Mouse (Mus musculus): Measurements from ENCODE around the gene Gm10803.
"Not testable (repeated sequence)": the region's sequence is repeated elsewhere in the genome, so short reads cannot be mapped to it uniquely, and the experiment has no call there.

Gene Gm10803

GRCm38 (mm10) chr2:93560268-93560667 is at the start of gene Gm10803:
Gm10803 (plus strand) TSS chr2:93560568.
- in situ Hi-C loops (cut with MboI; ENCODE audit: low pct_unique_long_range_greater_than_20kb in 1 of 2, low sequenced_read_pairs in 2 of 2, unreplicated experiment in 1 of 2): not testable (repeated sequence)

- in situ Hi-C loops (cut with MboI; ENCODE audit: low pct_unique_long_range_greater_than_20kb in 1 of 2, low sequenced_read_pairs in 2 of 2, unreplicated experiment in 1 of 2): no loop called here
Observed at GRCm38 (mm10) chr2:93510839-93511238, 49.5 kb upstream of the Gm10803 start.

GRCm38 (mm10) chr2:93512130-93512529 is 48.2 kb upstream of the Gm10803 start:
- in situ Hi-C loops (cut with MboI; ENCODE audit: low pct_unique_long_range_greater_than_20kb in 1 of 2, low sequenced_read_pairs in 2 of 2, unreplicated experiment in 1 of 2): no loop called here

DNA sequence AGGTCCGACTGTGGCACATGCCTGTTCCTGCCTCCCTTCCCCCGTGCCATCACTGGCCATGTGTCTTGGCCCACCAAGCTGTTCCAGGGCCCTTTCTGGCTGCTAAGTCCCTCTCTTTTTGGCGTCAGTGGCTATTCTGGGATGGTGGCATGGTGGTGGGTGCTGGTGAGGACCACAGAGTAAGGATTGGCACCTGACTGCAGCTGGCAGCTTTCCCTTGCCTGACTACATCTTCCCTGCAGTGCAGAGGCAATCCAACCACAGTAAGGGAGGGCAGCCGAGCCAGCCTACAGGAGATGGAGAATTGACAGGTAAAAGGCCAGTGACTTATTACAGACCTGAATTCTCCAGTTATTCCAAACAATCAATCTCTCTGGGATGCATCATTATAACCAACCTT is 45.1 kb upstream of the Gm10803 start:
- in situ Hi-C loops (cut with MboI; ENCODE audit: low pct_unique_long_range_greater_than_20kb in 1 of 2, low sequenced_read_pairs in 2 of 2, unreplicated experiment in 1 of 2): no loop called here

DNA sequence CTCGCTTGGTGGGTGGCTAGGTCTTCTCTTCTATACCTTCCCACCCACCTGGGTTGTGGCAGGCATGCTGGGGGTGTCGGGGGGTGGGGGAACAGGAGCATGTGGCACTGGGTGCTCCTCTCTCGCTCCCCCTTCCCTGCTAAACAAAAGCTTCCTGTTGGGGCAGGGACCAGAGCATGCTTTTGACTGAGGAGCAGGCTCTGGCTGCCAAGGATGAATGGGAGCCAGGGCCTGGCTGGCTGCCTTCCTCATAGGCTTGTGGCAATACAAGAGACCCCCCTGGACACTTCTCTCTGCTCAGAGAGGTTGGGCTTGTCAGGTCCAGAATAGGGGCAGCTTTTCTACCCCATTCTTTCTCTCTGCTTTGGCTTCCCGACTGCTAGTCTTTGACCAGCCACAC is 39.3 kb upstream of the Gm10803 start:
- in situ Hi-C loops (cut with MboI; ENCODE audit: low pct_unique_long_range_greater_than_20kb in 1 of 2, low sequenced_read_pairs in 2 of 2, unreplicated experiment in 1 of 2): no loop called here

DNA sequence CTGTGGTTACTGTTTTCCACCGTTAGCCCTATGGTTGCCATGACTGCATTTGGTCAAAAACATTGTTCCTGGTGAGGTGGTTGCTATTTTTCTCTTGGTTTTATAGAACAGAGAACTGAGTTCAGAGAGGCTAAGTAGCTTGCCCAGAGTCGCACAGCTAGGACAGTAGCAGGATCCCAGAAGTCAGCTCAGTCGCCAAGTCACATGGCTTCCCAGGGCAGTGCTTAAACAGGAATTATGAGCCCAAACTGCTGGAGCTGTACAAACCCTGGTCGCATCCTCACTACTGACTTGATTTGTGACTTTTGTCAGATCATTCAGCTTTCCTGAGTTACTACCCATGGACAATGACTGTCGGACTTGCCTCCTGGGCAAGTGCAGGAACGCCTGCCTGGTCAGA is 38.8 kb upstream of the Gm10803 start:
- in situ Hi-C loops (cut with MboI; ENCODE audit: low pct_unique_long_range_greater_than_20kb in 1 of 2, low sequenced_read_pairs in 2 of 2, unreplicated experiment in 1 of 2): no loop called here

- in situ Hi-C loops (cut with MboI; ENCODE audit: low pct_unique_long_range_greater_than_20kb in 1 of 2, low sequenced_read_pairs in 2 of 2, unreplicated experiment in 1 of 2): no loop called here
Observed at GRCm38 (mm10) chr2:93522005-93522404, 38.4 kb upstream of the Gm10803 start.

- in situ Hi-C loops (cut with MboI; ENCODE audit: low pct_unique_long_range_greater_than_20kb in 1 of 2, low sequenced_read_pairs in 2 of 2, unreplicated experiment in 1 of 2): no loop called here
Observed at GRCm38 (mm10) chr2:93525033-93525762, 35.2 kb upstream of the Gm10803 start.

- in situ Hi-C loops (cut with MboI; ENCODE audit: low pct_unique_long_range_greater_than_20kb in 1 of 2, low sequenced_read_pairs in 2 of 2, unreplicated experiment in 1 of 2): no loop called here
Observed at GRCm38 (mm10) chr2:93529602-93530001, 30.8 kb upstream of the Gm10803 start.

- in situ Hi-C loops (cut with MboI; ENCODE audit: low pct_unique_long_range_greater_than_20kb in 1 of 2, low sequenced_read_pairs in 2 of 2, unreplicated experiment in 1 of 2): no loop called here
Observed at GRCm38 (mm10) chr2:93533891-93534290, 26.5 kb upstream of the Gm10803 start.

DNA sequence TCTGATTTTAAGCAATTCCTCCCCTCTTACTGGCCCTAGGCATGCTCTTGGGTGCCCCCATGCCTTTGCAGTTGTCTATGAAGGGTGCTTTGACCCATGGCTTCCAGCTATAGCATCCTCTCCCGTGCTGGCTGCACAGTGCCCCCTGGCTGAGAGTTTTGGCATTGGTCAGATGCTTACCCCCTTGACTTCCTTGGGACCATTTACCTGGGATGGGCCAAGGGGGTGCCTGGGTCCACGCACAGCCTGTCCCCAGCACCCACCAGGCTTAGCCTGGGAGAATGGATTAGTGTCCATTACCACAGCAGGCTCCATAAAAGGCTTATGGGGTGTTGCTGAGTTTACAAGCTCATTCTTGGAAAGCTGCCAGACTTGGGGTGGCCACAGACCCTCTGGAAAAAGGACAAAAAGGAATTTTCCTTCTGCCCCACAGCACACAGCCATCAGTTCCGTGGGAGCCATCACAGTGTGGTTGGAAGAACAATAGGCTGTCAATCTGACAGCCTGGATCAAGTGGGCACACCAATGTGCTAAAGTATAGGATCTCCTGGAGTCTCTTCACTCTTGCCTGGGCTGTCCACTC is 22.9 kb upstream of the Gm10803 start:
- in situ Hi-C loops (cut with MboI; ENCODE audit: low pct_unique_long_range_greater_than_20kb in 1 of 2, low sequenced_read_pairs in 2 of 2, unreplicated experiment in 1 of 2): no loop called here

GRCm38 (mm10) chr2:93538140-93538539 is 22.2 kb upstream of the Gm10803 start:
- in situ Hi-C loops (cut with MboI; ENCODE audit: low pct_unique_long_range_greater_than_20kb in 1 of 2, low sequenced_read_pairs in 2 of 2, unreplicated experiment in 1 of 2): no loop called here

DNA sequence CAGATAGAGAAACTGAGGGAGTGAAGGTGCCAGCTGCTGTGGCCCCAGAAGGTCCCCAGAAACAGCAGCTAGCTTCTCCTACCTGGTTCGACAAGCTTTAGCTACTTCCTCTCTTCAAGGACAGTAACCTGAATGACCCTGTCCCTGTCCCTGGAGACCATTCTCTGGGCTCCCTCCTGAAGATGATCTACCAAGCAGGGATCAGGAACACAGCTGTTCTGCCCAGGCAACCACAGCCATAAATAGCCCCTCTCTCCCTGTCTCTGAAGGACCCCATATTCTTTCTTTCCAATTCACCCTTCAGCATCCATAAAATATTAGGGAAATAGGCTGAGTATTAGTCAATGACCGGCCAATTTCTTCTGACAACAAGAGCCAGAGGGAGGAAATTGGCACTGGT is 18.6 kb upstream of the Gm10803 start:
- in situ Hi-C loops (cut with MboI; ENCODE audit: low pct_unique_long_range_greater_than_20kb in 1 of 2, low sequenced_read_pairs in 2 of 2, unreplicated experiment in 1 of 2): loop anchor here in 1 of 2 experiments (10.0 kb wide), 1 partner anchor 113 kb away; no protein-coding TSS in a partner anchor

- in situ Hi-C loops (cut with MboI; ENCODE audit: low pct_unique_long_range_greater_than_20kb in 1 of 2, low sequenced_read_pairs in 2 of 2, unreplicated experiment in 1 of 2): no loop called here
Observed at GRCm38 (mm10) chr2:93552676-93553521, 7.5 kb upstream of the Gm10803 start.

DNA sequence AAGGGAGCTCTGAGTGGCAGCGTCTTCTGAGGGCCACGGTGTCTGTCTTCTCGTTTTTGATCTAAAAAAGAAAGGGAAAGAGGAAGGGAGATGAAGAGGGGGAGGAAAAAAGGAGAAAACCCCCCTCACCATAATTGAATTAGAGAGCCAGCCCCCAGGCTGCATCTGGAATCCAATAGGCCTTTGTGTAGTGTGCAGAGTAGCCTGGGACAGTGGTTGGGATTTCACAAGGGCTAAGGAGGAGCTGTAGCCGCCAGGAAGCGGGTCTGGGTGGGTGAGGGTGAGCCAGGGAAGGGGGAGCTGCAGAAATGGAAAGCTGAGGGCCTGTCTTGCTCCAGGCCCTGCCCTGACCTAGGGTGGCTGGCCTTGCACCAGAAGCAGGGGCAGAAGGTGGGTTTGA is 6.5 kb upstream of the Gm10803 start:
- in situ Hi-C loops (cut with MboI; ENCODE audit: low pct_unique_long_range_greater_than_20kb in 1 of 2, low sequenced_read_pairs in 2 of 2, unreplicated experiment in 1 of 2): no loop called here

GRCm38 (mm10) chr2:93565647-93566046 is 5.3 kb downstream of the Gm10803 start:
- in situ Hi-C loops (cut with MboI; ENCODE audit: low pct_unique_long_range_greater_than_20kb in 1 of 2, low sequenced_read_pairs in 2 of 2, unreplicated experiment in 1 of 2): no loop called here

GRCm38 (mm10) chr2:93567675-93568074 is 7.3 kb downstream of the Gm10803 start:
- in situ Hi-C loops (cut with MboI; ENCODE audit: low pct_unique_long_range_greater_than_20kb in 1 of 2, low sequenced_read_pairs in 2 of 2, unreplicated experiment in 1 of 2): no loop called here

DNA sequence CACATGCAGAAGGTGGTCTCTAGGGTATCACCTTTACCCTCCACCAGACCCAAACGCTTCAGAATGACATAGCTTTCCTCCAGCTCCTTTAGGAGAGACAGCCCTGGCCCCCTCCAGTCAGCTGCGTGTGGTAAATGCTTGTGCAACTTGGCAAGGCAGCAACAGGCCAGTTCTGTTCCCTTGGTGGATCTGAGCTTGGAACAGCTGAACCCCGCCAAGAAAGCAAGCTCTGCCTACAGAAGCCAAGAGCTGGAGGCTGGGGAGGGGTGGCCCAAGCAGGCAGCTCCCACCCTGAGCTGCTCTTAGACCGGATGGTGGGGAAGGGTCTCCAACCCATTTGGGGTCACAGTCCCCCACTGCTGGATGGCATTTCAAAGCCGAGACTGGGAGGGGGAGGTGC is 12.2 kb downstream of the Gm10803 start:
- in situ Hi-C loops (cut with MboI; ENCODE audit: low pct_unique_long_range_greater_than_20kb in 1 of 2, low sequenced_read_pairs in 2 of 2, unreplicated experiment in 1 of 2): no loop called here

DNA sequence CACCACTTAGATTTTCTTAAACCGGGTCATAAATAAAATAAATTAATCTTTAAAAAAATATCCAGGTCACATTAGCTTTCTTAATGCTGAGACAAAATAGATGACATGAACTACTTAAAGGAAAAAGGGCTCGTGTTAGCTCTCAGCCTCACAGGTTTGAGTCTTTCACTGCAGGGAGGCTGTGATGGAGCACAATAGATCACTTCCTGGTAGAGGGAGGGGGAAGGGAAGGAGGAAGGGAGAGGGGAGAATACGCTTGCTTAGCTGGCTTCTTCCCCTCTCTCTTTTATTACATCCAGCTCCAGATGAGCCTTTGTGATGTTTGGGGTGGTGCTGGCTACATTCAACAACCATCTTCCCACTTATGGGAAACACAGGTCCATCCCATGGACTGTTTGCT is 20.9 kb downstream of the Gm10803 start:
- in situ Hi-C loops (cut with MboI; ENCODE audit: low pct_unique_long_range_greater_than_20kb in 1 of 2, low sequenced_read_pairs in 2 of 2, unreplicated experiment in 1 of 2): no loop called here
